Mouse (Mus musculus) CH12.LX (cell line): Measurements from ENCODE around the gene Hyal4. TPM values are rescaled to one million over a fixed set of nuclear protein-coding genes. Genes with fewer than 3 reads are reported as not detected.

Experiments
- DNase-seq: peaks from one replicate; pipeline ENCODE4 v3.0.0-alpha.2; 2013; ENCODE audit errors: extremely low read depth
- H3K27ac ChIP-seq: 2 replicates; pipeline ENCODE4 v1.5.1; 2012; ENCODE audit warnings: low read depth, mild to moderate bottlenecking, control low read depth, moderate library complexity; ENCODE audit not compliant: insufficient read depth
- H3K27me3 ChIP-seq: replicated peaks from 2 replicates; pipeline ENCODE3; 2012; ENCODE audit warnings: inconsistent platforms
- H3K36me3 ChIP-seq, 2 experiments: replicated peaks in 1 of 2; 2 replicates each; pipeline versions ENCODE3 to v1.6.1; 2012; ENCODE audit warnings: inconsistent platforms in 1 of 2, low read length in 1 of 2, mild to moderate bottlenecking in 1 of 2, mixed read lengths in 1 of 2, moderate library complexity in 1 of 2; ENCODE audit not compliant: control insufficient read depth in 1 of 2, insufficient read depth in 1 of 2
- H3K4me1 ChIP-seq, 2 experiments: 2 replicates each; pipeline ENCODE4 v1.6.1; 2012; ENCODE audit warnings: inconsistent platforms in 1 of 2, moderate library complexity in 1 of 2; ENCODE audit not compliant: insufficient read depth in 2 of 2, control insufficient read depth in 1 of 2
- H3K4me2 ChIP-seq: 2 replicates; pipeline ENCODE4 v1.6.1; 2012; ENCODE audit warnings: low read depth, mild to moderate bottlenecking, control low read depth; ENCODE audit not compliant: poor library complexity, insufficient read depth, severe bottlenecking
- H3K4me3 ChIP-seq, 3 experiments: fragments of 150-350 bp in 1 of 3; sonication (generic) in 1 of 3; replicated peaks in 1 of 3; 2 replicates each; pipeline versions ENCODE3 to v1.5.1; 2011 to 2012; ENCODE audit warnings: low read depth in 2 of 3, low read length in 2 of 3, mild to moderate bottlenecking in 2 of 3, moderate library complexity in 2 of 3, control low read depth in 1 of 3, improper control_type of control experiment in 1 of 3, inconsistent platforms in 1 of 3, mixed read lengths in 1 of 3; ENCODE audit not compliant: poor library complexity in 1 of 3
- H3K79me2 ChIP-seq: replicated peaks from 2 replicates; pipeline ENCODE4 v1.6.1; 2012; ENCODE audit warnings: mild to moderate bottlenecking, moderate library complexity; ENCODE audit not compliant: control insufficient read depth, poor library complexity, insufficient read depth, severe bottlenecking; ENCODE audit errors: extremely low read depth
- H3K9ac ChIP-seq: 2 replicates; pipeline ENCODE4 v1.6.1; 2012; ENCODE audit warnings: low read depth, mild to moderate bottlenecking, control low read depth, moderate library complexity; ENCODE audit not compliant: insufficient read depth
- H3K9me3 ChIP-seq: replicated peaks from 2 replicates; pipeline ENCODE3; 2012; ENCODE audit warnings: low read length, inconsistent platforms, mixed read lengths
- BHLHE40 ChIP-seq: IDR thresholded peaks from 2 replicates; pipeline ENCODE4 v1.6.1; 2011; ENCODE audit warnings: mild to moderate bottlenecking, low read depth, low read length, improper control_type of control experiment
- CHD1 ChIP-seq: IDR thresholded peaks from 2 replicates; pipeline ENCODE4 v1.6.1; 2012; ENCODE audit warnings: low read depth, low read length, improper control_type of control experiment, inconsistent platforms
- CHD2 ChIP-seq: IDR thresholded peaks from 2 replicates; pipeline ENCODE4 v1.6.1; 2011; ENCODE audit warnings: low read length, improper control_type of control experiment
- CTCF ChIP-seq, 2 experiments: IDR thresholded peaks in 1 of 2; conservative IDR thresholded peaks in 1 of 2; 2 replicates each; pipeline ENCODE4 v1.5.1; 2011 to 2012; ENCODE audit warnings: low read depth in 2 of 2, low read length in 2 of 2, improper control_type of control experiment in 1 of 2, inconsistent platforms in 1 of 2, mild to moderate bottlenecking in 1 of 2, moderate library complexity in 1 of 2
- E2F4 ChIP-seq: IDR thresholded peaks from 2 replicates; pipeline ENCODE4 v1.6.1; 2011; ENCODE audit warnings: low read depth, low read length, improper control_type of control experiment; ENCODE audit not compliant: insufficient replicate concordance
- ELF1 ChIP-seq: IDR thresholded peaks from 2 replicates; pipeline ENCODE4 v1.6.1; 2014; ENCODE audit warnings: low read depth, mild to moderate bottlenecking, inconsistent platforms, low read length, improper control_type of control experiment
- EP300 ChIP-seq: IDR thresholded peaks from 2 replicates; pipeline ENCODE4 v1.6.1; 2011; ENCODE audit warnings: low read length, improper control_type of control experiment
- GABPA ChIP-seq: IDR thresholded peaks from 2 replicates; pipeline ENCODE4 v1.6.1; 2012; ENCODE audit warnings: low read depth, low read length, improper control_type of control experiment, inconsistent platforms; ENCODE audit not compliant: insufficient replicate concordance
- IRF4 ChIP-seq: IDR thresholded peaks from 2 replicates; pipeline ENCODE4 v1.6.1; 2014; ENCODE audit warnings: low read depth, mild to moderate bottlenecking, inconsistent platforms, low read length, improper control_type of control experiment
- JUN ChIP-seq: IDR thresholded peaks from 2 replicates; pipeline ENCODE4 v1.6.1; 2011; ENCODE audit warnings: low read depth, mild to moderate bottlenecking, low read length, improper control_type of control experiment, moderate library complexity; ENCODE audit not compliant: insufficient read depth
- JUND ChIP-seq: conservative IDR thresholded peaks from 2 replicates; pipeline ENCODE4 v1.6.1; 2011; ENCODE audit warnings: low read depth, low read length, improper control_type of control experiment
- KAT2A ChIP-seq: IDR thresholded peaks from 2 replicates; pipeline ENCODE4 v1.6.1; 2012; ENCODE audit warnings: low read length, improper control_type of control experiment, inconsistent platforms; ENCODE audit not compliant: insufficient replicate concordance
- MAFK ChIP-seq: IDR thresholded peaks from 2 replicates; pipeline ENCODE4 v1.6.1; 2011; ENCODE audit warnings: low read length, improper control_type of control experiment; ENCODE audit not compliant: insufficient replicate concordance
- MAZ ChIP-seq: IDR thresholded peaks from 2 replicates; pipeline ENCODE4 v1.6.1; 2012; ENCODE audit warnings: low read depth, mild to moderate bottlenecking, inconsistent platforms, low read length, improper control_type of control experiment, moderate library complexity
- MEF2A ChIP-seq: IDR thresholded peaks from 2 replicates; pipeline ENCODE4 v1.6.1; 2014; ENCODE audit warnings: low read depth, mild to moderate bottlenecking, inconsistent platforms, low read length, improper control_type of control experiment, borderline replicate concordance
- MXI1 ChIP-seq: IDR thresholded peaks from 2 replicates; pipeline ENCODE4 v1.6.1; 2011; ENCODE audit warnings: mild to moderate bottlenecking, low read depth, low read length, improper control_type of control experiment
- MYC ChIP-seq: IDR thresholded peaks from 2 replicates; pipeline ENCODE4 v1.6.1; 2011; ENCODE audit warnings: low read depth, mild to moderate bottlenecking, improper control_type of control experiment, low read length
- NELFE ChIP-seq: IDR thresholded peaks from 2 replicates; pipeline ENCODE4 v1.6.1; 2011; ENCODE audit warnings: low read depth, low read length, improper control_type of control experiment
- PAX5 ChIP-seq: IDR thresholded peaks from 2 replicates; pipeline ENCODE4 v1.6.1; 2012; ENCODE audit warnings: low read length, inconsistent platforms, mixed read lengths
- POLR2A ChIP-seq: IDR thresholded peaks from 2 replicates; pipeline ENCODE4 v1.6.1; 2011; ENCODE audit warnings: low read depth, mild to moderate bottlenecking, improper control_type of control experiment, low read length
- POLR2AphosphoS2 ChIP-seq: IDR thresholded peaks from 2 replicates; pipeline ENCODE4 v1.6.1; 2011; ENCODE audit warnings: low read depth, low read length, improper control_type of control experiment
- RAD21 ChIP-seq: IDR thresholded peaks from 2 replicates; pipeline ENCODE4 v1.6.1; 2011; ENCODE audit warnings: low read depth, mild to moderate bottlenecking, low read length, improper control_type of control experiment, moderate library complexity
- SIN3A ChIP-seq: IDR thresholded peaks from 2 replicates; pipeline ENCODE4 v1.6.1; 2012; ENCODE audit warnings: low read length, improper control_type of control experiment, inconsistent platforms
- SMC3 ChIP-seq: IDR thresholded peaks from 2 replicates; pipeline ENCODE4 v1.6.1; 2011; ENCODE audit warnings: low read depth, low read length, improper control_type of control experiment
- TBP ChIP-seq: conservative IDR thresholded peaks from 2 replicates; pipeline ENCODE4 v1.6.1; 2011; ENCODE audit warnings: low read depth, low read length, improper control_type of control experiment
- TCF12 ChIP-seq: IDR thresholded peaks from 2 replicates; pipeline ENCODE4 v1.6.1; 2014; ENCODE audit warnings: low read depth, mild to moderate bottlenecking, inconsistent platforms, low read length, improper control_type of control experiment
- UBTF ChIP-seq: IDR thresholded peaks from 2 replicates; pipeline ENCODE4 v1.6.1; 2012; ENCODE audit warnings: low read depth, mild to moderate bottlenecking, inconsistent platforms, low read length, improper control_type of control experiment, moderate library complexity
- USF1 ChIP-seq: IDR thresholded peaks from 2 replicates; pipeline ENCODE4 v1.6.1; 2014; ENCODE audit warnings: low read depth, mild to moderate bottlenecking, inconsistent platforms, low read length, improper control_type of control experiment
- USF2 ChIP-seq: conservative IDR thresholded peaks from 2 replicates; pipeline ENCODE4 v1.6.1; 2011; ENCODE audit warnings: low read depth, low read length, improper control_type of control experiment
- ZC3H11A ChIP-seq: IDR thresholded peaks from 2 replicates; pipeline ENCODE4 v1.6.1; 2012; ENCODE audit warnings: low read depth, mild to moderate bottlenecking, inconsistent platforms, low read length, improper control_type of control experiment
- ZMIZ1 ChIP-seq: IDR thresholded peaks from 2 replicates; pipeline ENCODE4 v1.6.1; 2012; ENCODE audit warnings: low read depth, mild to moderate bottlenecking, inconsistent platforms, low read length, improper control_type of control experiment
- dilution Hi-C: fragments of 300-500 bp; cut with MboI; formaldehyde crosslinking; loops from 2 replicates; pipeline ENCODE4 v1.14.3; 2020; ENCODE audit warnings: low sequenced_read_pairs; ENCODE audit not compliant: extremely low pct_unique_long_range_greater_than_20kb, extremely low pct_ligation_motif_present
- in situ Hi-C: fragments of 300-500 bp; cut with MboI; formaldehyde crosslinking; loops from 3 replicates; pipeline ENCODE4 v1.14.3; 2019; ENCODE audit warnings: low sequenced_read_pairs, low pct_ligation_motif_present, low pct_unique_long_range_greater_than_20kb, mixed read lengths
- polyA plus RNA-seq: library from polyadenylated mRNA; unstranded; fragments of >175 nt; gene quantifications from 2 replicates; pipeline ENCODE4 v1.2.1, GENCODE M21; 2012; ENCODE audit warnings: low read depth; ENCODE audit not compliant: insufficient read length
- total RNA-seq, 2 experiments: library from RNA; depleted of rRNA; stranded (reverse); fragments of 300-350 nt in 1 of 2; fragments of >200 nt in 1 of 2; gene quantifications; 2 replicates each; pipeline ENCODE4 v1.2.3; 2012 to 2014

Hyal4 gene
- total RNA-seq (2012; rRNA removed) = not detected in 2 replicates
- not detected in 2 replicates for total RNA-seq (2014; rRNA removed)
- not detected in 2 replicates for polyA plus RNA-seq

DNA sequence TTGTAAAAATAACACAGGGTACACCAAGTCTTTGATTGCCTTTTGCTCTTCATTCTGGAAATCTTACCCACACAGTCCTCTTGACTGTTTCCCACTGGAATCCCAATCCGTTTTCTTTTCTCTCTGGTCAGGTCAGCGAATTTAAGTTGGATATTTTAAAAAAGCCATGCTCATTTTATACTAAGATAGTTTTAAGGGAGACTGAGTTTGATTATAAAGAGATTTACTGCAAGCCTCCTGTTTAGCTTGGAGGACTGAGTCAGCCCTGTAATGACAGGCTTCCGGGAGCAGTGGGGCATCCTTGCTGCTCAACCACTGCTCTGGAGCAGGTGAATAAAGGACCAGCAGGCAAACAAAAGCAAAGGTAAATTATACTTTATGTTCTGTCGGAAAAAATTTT is at the start of gene Hyal4:
TSS of gene Hyal4 (plus strand) at position 301 of the 400 bp plus-strand sequence.
- DNase-seq = no peak
- Histone ChIP-seq H3K9me3 (no peaks in the 10 kb centered on the region), H3K79me2 (no peaks in the 10 kb centered on the region), H3K4me3 (no peak within 1 kb of the TSS), H3K36me3 (no peaks in the 10 kb centered on the region), H3K27me3 (no peaks in the 10 kb centered on the region), H3K4me2 (no peak within 1 kb of the TSS), H3K27ac (no peak within 1 kb of the TSS), H3K4me1 (no peaks in the 10 kb centered on the region), H3K9ac (no peak within 1 kb of the TSS)
- in situ Hi-C loops (no loop called here), dilution Hi-C loops (no loop called here)
- TF ChIP-seq BHLHE40 = no peak
- no peak for TF ChIP-seq MYC
- TF ChIP-seq RAD21 = no peak
- TF ChIP-seq USF1 = no peak
- no peak for TF ChIP-seq CHD1
- TF ChIP-seq JUND = no peak
- TF ChIP-seq TCF12 = no peak
- no peak for TF ChIP-seq POLR2A
- TF ChIP-seq USF2 = no peak
- no peak for TF ChIP-seq CTCF (conservative IDR thresholded peaks at IDR 0.05 in 1 of 2, IDR thresholded peaks at IDR 0.05 in 1 of 2; ENCODE audit: low read depth in 2 of 2, low read length in 2 of 2)
- TF ChIP-seq SMC3 = no peak
- no peak for TF ChIP-seq JUN
- no peak for TF ChIP-seq ZC3H11A
- no peak for TF ChIP-seq MAZ
- no peak for TF ChIP-seq MXI1
- TF ChIP-seq MEF2A = no peak
- TF ChIP-seq MAFK = no peak
- TF ChIP-seq UBTF = no peak
- no peak for TF ChIP-seq NELFE
- TF ChIP-seq ELF1 = no peak

DNA sequence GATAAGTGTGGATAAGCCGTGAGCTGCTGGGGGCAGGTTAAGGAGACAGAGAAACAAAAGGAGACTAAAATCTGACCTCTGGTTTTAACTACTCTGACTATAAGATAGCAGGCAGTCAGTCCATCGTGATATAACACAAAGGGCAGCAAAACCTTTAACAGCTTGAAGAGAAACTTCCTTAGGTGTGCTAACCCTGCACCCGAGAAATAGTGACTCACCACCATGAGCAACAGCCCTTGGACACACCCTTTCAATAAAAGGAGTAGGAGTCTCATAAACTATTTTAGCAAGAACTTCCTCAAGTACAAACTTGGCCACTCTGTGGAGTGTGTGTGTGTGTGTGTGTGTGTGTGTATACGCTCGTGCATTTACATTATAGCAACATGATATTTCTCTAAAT is 41.0 kb upstream of the Hyal4 start:
- in situ Hi-C loops = no loop called here
- dilution Hi-C loops = no loop called here
- H3K27me3 ChIP-seq = no peaks in the 10 kb centered on the region
- 0 out of 4 replicates have a peak, but pooled peaks cover 0 to 2% of the 10 kb centered on the region in 2 experiments for H3K4me1 ChIP-seq
- H3K9me3 ChIP-seq = no peaks in the 10 kb centered on the region
- H3K27ac ChIP-seq = no peak overlapping the region
- DNase-seq = no peak
- no peaks in the 10 kb centered on the region for H3K79me2 ChIP-seq
- no peak overlapping the region for H3K4me3 ChIP-seq
- TF ChIP-seq ZMIZ1 (no peak), MXI1 (no peak), TBP (no peak), SIN3A (no peak), CHD1 (no peak), USF2 (no peak), POLR2AphosphoS2 (no peak), GABPA (no peak), TCF12 (no peak), IRF4 (no peak), E2F4 (no peak), MEF2A (no peak), PAX5 (no peak), EP300 (no peak), MAZ (no peak), KAT2A (no peak), CHD2 (no peak)
- H3K36me3 ChIP-seq = no peaks in the 10 kb centered on the region
- H3K4me2 ChIP-seq = no peak overlapping the region
- H3K9ac ChIP-seq = no peak overlapping the region
